Mouse (Mus musculus) embryonic stem cell, embryonic (primary cell): ENCODE data around the gene Gon7.

Experiments used
- CTCF ChIA-PET, 4 experiments: fragments of 300-600 bp in 2 of 4; fragments of 350-600 bp in 2 of 4; sonication (Branson Sonifier 250); formaldehyde crosslinking; loops; one replicate each; lab custom pipeline; 2022; ENCODE audit warnings: inconsistent platforms in 2 of 4; lab: Charles Lee
- POLR2A ChIA-PET, 4 experiments: fragments of 300-600 bp in 2 of 4; fragments of 350-600 bp in 2 of 4; sonication (Branson Sonifier 250); formaldehyde crosslinking; loops; one replicate each; lab custom pipeline; 2022; ENCODE audit warnings: antibody characterized with exemption in 4 of 4, inconsistent platforms in 1 of 4; lab: Charles Lee

Gene Gon7

DNA sequence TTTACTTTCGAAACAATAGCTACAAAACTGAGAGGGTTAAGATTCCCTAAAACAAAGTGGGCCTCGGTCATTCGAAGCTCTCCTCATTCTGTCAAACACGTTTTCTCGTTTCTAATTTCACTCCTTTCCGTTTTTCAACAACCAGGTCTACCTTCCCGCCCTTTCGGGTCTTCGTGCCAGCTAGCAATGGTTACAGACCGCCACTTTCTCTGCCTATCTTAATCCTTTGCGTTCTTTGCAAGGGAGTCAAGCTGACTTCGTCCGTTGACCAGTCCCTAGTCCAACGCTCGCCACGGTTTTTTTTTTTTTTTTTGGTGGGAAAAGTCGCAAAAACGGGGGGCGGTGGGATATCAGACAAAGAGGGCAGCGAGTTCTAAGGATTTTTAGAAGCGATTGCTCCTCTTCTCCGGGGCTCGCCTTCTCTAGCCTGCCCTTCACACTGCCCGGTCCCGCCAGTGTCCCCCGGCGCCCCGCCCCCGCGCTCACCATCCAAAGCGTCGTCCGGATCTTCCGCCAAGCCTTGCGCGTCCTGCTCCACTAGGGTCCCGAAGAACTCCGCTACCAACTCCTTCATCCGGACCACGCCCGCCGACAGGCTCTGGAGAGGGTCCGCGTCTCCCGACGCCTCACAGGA lies 431 bp downstream of the Gon7 start:
- ChIA-PET CTCF (interaction anchor here (0.5 to 1.9 kb wide), 15 partner anchors 12 to 458 kb away, joined by 3 to 9 read pairs (median 4); partner anchors contain the start of genes Golga5 (in 1 of the 4), Moap1 (in 1 of the 4) and Tmem251 (in 1 of the 4)), POLR2A (interaction anchor here (0.6 to 5.5 kb wide), 46 partner anchors 9 to 669 kb away, joined by 3 to 52 read pairs (median 4); partner anchors contain the start of genes Moap1 (in 4 of the 4), Tmem251 (in 4 of the 4), Golga5 (in 2 of the 4) and Ddx24 (in 1 of the 4))

GRCm38 (mm10) chr12:102756304-102756703 lies 1.3 kb downstream of the Gon7 start:
- POLR2A ChIA-PET, result interaction anchor here (0.6 to 5.5 kb wide), 22 partner anchors 9 to 1983 kb away, joined by 3 to 52 read pairs (median 6); partner anchors contain the start of genes Moap1 (in 4 of the 4) and Tmem251 (in 4 of the 4)
- CTCF ChIA-PET, result interaction anchor here in 2 of 4 experiments (1.2 to 1.7 kb wide), 2 partner anchors 13 to 22 kb away, joined by 5 to 7 read pairs; partner anchors contain the start of genes Moap1 (in 1 of the 2) and Tmem251 (in 1 of the 2)

DNA sequence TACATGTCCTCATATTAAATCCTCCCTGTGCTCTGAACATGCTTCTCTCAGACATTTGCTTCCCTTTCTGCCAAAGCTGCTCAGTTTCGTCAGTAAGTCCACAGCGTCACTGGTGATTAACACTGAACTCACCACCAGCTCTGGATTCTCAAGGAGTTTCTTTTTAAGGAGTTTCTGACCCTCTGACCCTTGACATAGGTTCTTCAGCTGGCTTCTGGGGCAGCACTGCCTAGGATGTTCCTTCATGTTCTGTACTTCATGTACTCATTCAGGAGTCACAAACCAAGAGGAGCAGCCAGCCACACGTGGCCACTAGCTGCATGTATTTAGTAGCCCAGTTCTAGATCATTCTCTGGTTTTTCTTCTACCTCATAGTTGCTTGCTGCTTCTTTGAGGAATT lies 9.3 kb downstream of the Gon7 start:
- CTCF ChIA-PET, result interaction anchor here in 2 of 4 experiments (0.6 to 1.1 kb wide), 2 partner anchors 8 to 248 kb away, joined by 3 read pairs; no protein-coding TSS in a partner anchor
- POLR2A ChIA-PET, result interaction anchor here in 2 of 4 experiments (0.6 to 3.6 kb wide), 8 partner anchors 8 to 422 kb away, joined by 3 to 29 read pairs (median 4); partner anchors contain the start of genes Gm28051 (in 2 of the 2), Gon7 (in 2 of the 2), Ubr7 (in 2 of the 2) and Gm20604 (in 1 of the 2)

DNA sequence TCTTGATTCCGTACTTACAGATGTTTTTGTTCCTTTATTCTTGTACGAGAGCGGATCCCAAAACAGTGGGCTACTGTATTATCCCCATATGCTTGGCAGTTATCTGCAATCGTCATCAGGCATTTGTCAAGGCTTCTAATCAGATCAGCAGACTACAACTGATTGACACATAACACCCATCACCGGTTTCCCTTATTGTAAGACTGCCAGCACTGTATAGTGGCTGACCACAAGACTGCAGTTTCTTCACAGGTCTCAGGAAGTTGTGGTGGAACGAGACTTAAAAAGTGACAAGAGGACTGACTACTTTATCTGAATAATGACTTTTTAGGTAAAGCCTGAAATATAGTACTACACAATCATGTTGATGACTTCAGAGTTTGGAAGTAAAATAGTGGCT lies 12.8 kb downstream of the Gon7 start:
- ChIA-PET CTCF (interaction anchor here in 1 of 4 experiments (1.1 to 1.7 kb wide), 2 partner anchors 220 to 245 kb away, joined by 3 to 6 read pairs; no protein-coding TSS in a partner anchor), POLR2A (interaction anchor here in 3 of 4 experiments (1.2 to 4.1 kb wide), 15 partner anchors 10 to 787 kb away, joined by 3 to 60 read pairs (median 7); partner anchors contain the start of genes Gm20604 (in 2 of the 3), Gm28051 (in 2 of the 3), Gon7 (in 2 of the 3) and Ubr7 (in 2 of the 3))

DNA sequence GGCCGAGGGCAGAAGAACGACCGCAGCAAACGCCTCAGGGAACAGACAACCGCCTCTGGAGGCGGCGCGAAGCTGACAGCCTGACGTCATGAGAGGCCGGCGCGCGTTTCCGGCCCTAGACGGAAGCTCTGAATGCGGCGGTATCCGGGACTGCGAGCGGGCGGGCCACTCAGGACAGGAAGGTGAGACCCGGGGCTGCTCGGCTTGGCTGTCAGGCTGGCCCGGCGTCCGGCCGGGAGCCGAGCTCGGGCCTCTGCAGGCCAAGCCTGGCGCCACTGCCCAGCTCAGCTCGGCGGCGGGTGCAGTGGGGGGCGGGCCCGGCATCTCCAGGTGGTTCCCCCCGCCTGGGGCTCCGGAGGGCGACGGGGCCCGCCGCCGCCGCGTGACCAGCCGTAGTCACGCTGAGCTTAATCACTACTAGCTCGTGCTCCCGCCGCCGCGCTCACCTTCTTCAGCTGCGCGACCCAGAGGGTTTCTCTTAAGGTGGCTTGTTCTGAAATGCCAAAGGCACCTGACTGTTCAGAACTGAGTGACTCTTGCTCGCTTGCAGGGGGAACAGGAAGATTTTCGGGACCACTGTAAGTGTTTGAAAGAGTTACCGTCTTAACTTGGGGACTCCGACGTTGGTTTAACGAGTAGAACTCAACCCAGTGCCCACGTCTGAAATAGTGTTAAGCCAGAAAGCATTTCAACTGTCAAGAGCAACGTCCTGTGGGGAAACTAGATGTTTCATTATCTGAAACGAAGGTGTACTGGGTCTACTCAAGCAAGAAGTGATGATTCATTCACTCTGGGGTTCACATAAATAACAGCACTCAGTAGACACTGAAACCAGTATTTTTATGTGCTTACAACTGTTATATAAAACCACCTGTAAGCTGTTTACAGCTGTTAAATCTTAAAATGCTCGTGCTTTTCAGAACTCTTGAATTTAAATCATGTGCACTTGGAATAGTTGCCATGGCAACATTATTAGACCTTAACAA lies 13.7 kb downstream of the Gon7 start, which contains the start of the genes Moap1 and Tmem251:
TSS of gene Moap1 (minus strand) at position 73 of the 986 bp plus-strand sequence.
TSS of gene Tmem251 (plus strand) at position 174 of the 986 bp plus-strand sequence.
- POLR2A ChIA-PET, result interaction anchor here (0.5 to 4.1 kb wide), 78 partner anchors 8 to 828 kb away, joined by 3 to 60 read pairs (median 4); partner anchors contain the start of genes Gm20604 (in 3 of the 4), Gm28051 (in 3 of the 4), Gon7 (in 3 of the 4) and Ubr7 (in 3 of the 4)
- CTCF ChIA-PET, result interaction anchor here in 3 of 4 experiments (0.6 to 1.7 kb wide), 17 partner anchors 8 to 275 kb away, joined by 3 to 7 read pairs (median 3); partner anchors contain the start of genes Itpk1 (in 2 of the 3), Gm28051 (in 1 of the 3), Golga5 (in 1 of the 3) and Gon7 (in 1 of the 3)

DNA sequence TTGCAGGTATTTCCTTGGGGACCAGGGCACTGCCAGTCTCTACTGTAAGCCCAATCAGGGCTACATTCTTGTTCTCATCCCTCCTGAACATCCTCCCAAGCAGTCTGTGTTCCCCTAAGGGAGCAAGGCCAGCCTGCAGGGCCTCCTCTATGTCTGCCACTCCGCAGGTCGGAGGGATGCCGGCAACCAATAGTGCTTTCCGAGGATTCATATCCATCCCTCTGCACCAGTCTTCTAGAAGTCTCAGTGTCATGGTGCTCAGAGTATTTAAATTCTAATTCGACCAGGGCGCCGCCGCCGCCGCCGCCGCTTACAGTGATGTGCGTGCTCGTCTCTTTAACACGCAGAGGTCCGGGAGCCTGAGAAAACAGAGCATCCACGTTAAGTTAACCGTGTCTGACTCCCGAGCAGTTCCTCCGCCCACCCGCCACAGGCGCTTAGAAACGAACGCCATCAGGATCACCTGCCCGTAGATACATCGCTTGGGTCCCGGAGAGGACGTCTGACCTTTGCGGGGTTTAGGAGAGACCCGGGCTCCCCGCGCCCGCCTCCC lies 14.5 kb downstream of the Gon7 start:
- CTCF ChIA-PET, result interaction anchor here in 3 of 4 experiments (0.7 to 1.7 kb wide), 12 partner anchors 12 to 274 kb away, joined by 3 to 7 read pairs (median 4); partner anchors contain the start of genes Itpk1 (in 2 of the 3), Gm28051 (in 1 of the 3), Golga5 (in 1 of the 3) and Gon7 (in 1 of the 3)
- POLR2A ChIA-PET, result interaction anchor here (0.6 to 4.8 kb wide), 71 partner anchors 8 to 789 kb away, joined by 3 to 60 read pairs (median 5); partner anchors contain the start of genes Gm20604 (in 3 of the 4), Gm28051 (in 3 of the 4), Gon7 (in 3 of the 4) and Ubr7 (in 3 of the 4)

DNA sequence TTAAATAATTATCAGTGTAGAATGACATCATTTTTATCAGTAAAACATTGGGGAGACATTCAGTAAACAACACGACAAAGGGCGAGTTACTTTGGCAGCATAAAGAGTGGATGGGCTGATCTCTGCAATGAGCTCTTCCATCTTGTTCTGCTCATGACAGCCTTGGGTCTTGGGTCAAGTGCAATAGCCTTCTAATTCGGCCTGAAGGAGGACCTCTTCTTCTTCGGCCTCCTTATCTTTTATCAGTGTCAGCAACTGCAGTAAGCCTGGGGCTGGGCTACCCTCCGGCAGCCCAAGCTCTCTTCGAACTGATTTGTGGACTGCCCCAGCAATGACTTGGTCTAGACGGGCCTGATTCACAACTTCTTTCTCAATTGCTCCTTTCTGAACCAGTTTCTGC lies 15.5 kb downstream of the Gon7 start:
- POLR2A ChIA-PET, result interaction anchor here in 2 of 4 experiments (0.7 to 4.8 kb wide), 6 partner anchors 12 to 39 kb away, joined by 3 to 38 read pairs (median 3); no protein-coding TSS in a partner anchor
- CTCF ChIA-PET, result interaction anchor here in 1 of 4 experiments (0.6 kb wide), 1 partner anchor 30 kb away, joined by 3 read pairs; no protein-coding TSS in a partner anchor

GRCm38 (mm10) chr12:102740285-102740684 lies 17.3 kb downstream of the Gon7 start:
- CTCF ChIA-PET, result interaction anchor here (0.6 to 1.8 kb wide), 32 partner anchors 8 to 1813 kb away, joined by 3 to 12 read pairs (median 3); partner anchors contain the start of genes Gm28051 (in 2 of the 4), Golga5 (in 2 of the 4), Gon7 (in 2 of the 4) and Ubr7 (in 2 of the 4)
- POLR2A ChIA-PET, result interaction anchor here in 3 of 4 experiments (0.7 to 32.5 kb wide), 14 partner anchors 8 to 765 kb away, joined by 3 to 1125 read pairs (median 4); partner anchors contain the start of genes Cpsf2 (in 1 of the 3), Gm20604 (in 1 of the 3), Gm28051 (in 1 of the 3) and Gon7 (in 1 of the 3)

DNA sequence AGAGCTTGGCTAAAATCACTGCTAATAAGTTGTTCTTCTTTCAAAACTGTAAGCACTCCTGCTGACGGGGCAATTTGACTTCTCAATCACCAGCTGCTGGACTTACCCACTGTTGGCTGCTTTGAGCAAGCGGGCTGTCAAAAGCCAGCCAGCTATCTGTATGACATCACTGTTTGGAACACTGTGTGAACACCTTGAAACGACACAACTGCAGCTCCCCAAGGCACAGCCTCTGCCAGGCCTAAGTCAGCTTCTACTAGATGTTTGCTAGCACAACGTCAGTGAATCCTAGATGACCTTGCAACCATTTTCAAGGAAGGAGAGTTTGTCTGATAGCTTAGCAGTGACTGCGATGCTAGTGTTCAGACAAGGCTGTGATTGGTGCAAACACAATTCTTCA lies 18.5 kb downstream of the Gon7 start:
- CTCF ChIA-PET, result interaction anchor here (0.6 to 1.8 kb wide), 8 partner anchors 18 to 278 kb away, joined by 3 to 7 read pairs (median 3); partner anchors contain the start of genes Gm28051 (in 1 of the 4), Gon7 (in 1 of the 4) and Ubr7 (in 1 of the 4)

DNA sequence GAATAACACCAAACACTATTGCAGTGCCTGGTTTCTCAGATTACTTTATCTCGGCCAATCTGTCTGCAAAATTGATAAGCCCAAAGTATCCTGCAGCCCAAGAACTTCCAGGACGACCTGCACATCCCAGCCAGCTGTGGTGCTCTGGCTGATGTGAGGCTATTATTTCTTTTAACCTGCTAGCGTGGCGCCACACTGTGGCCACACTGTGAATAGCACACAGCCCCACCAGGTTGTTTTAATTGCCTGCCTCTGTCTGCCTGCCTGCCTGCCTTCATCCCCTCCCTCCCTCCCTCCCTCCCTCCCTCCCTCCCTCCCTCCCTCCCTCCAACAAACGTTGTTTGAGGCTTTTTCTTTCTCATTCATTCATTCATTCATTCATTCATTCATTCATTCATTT lies 24.2 kb downstream of the Gon7 start:
- ChIA-PET POLR2A (interaction anchor here in 3 of 4 experiments (0.8 to 32.5 kb wide), 8 partner anchors 11 to 342 kb away, joined by 3 to 1125 read pairs (median 12); partner anchors contain the start of genes Itpk1 (in 2 of the 3), Moap1 (in 2 of the 3), Tmem251 (in 2 of the 3) and Lgmn (in 1 of the 3)), CTCF (interaction anchor here in 3 of 4 experiments (0.6 to 2.3 kb wide), 19 partner anchors 10 to 477 kb away, joined by 3 to 9 read pairs (median 4); partner anchors contain the start of gene Lgmn (in 1 of the 3))

More for the DNA sequence above, 18.5 kb downstream of the Gon7 start:
- POLR2A ChIA-PET, result interaction anchor here in 2 of 4 experiments (0.6 to 32.5 kb wide), 9 partner anchors 8 to 300 kb away, joined by 3 to 1125 read pairs (median 3); partner anchors contain the start of genes Itpk1 (in 1 of the 2) and Lgmn (in 1 of the 2)

GRCm38 (mm10) chr12:102730798-102731619 lies 26.6 kb downstream of the Gon7 start:
- CTCF ChIA-PET, result interaction anchor here in 3 of 4 experiments (0.6 to 2.6 kb wide), 14 partner anchors 9 to 262 kb away, joined by 3 to 8 read pairs (median 4); partner anchors contain the start of genes Golga5 (in 1 of the 3), Itpk1 (in 1 of the 3), Moap1 (in 1 of the 3) and Tmem251 (in 1 of the 3)
- POLR2A ChIA-PET, result interaction anchor here (0.6 to 32.5 kb wide), 31 partner anchors 9 to 596 kb away, joined by 3 to 1125 read pairs (median 6); partner anchors contain the start of genes Moap1 (in 4 of the 4), Tmem251 (in 4 of the 4), Gm28051 (in 2 of the 4) and Golga5 (in 2 of the 4)

- CTCF ChIA-PET, result interaction anchor here in 3 of 4 experiments (0.6 to 2.6 kb wide), 15 partner anchors 8 to 261 kb away, joined by 3 to 8 read pairs (median 4); partner anchors contain the start of genes Golga5 (in 1 of the 3), Itpk1 (in 1 of the 3), Moap1 (in 1 of the 3) and Tmem251 (in 1 of the 3)
- POLR2A ChIA-PET, result interaction anchor here (0.6 to 32.5 kb wide), 38 partner anchors 9 to 597 kb away, joined by 3 to 1125 read pairs (median 5); partner anchors contain the start of genes Moap1 (in 4 of the 4), Tmem251 (in 4 of the 4), Gm28051 (in 2 of the 4) and Golga5 (in 2 of the 4)
Observed at GRCm38 (mm10) chr12:102729855-102730797, 27.5 kb downstream of the Gon7 start.

- CTCF ChIA-PET, result interaction anchor here (0.6 to 2.0 kb wide), 9 partner anchors 9 to 226 kb away, joined by 3 to 17 read pairs (median 4); partner anchors contain the start of gene Itpk1 (in 1 of the 4)
Observed at GRCm38 (mm10) chr12:102725761-102726175, 31.8 kb downstream of the Gon7 start.

More at GRCm38 (mm10) chr12:102725761-102726175, 31.8 kb downstream of the Gon7 start:
- POLR2A ChIA-PET, result interaction anchor here in 3 of 4 experiments (0.8 to 32.5 kb wide), 21 partner anchors 11 to 286 kb away, joined by 3 to 1125 read pairs (median 4); partner anchors contain the start of genes Moap1 (in 3 of the 3), Tmem251 (in 3 of the 3), Gm28051 (in 2 of the 3) and Golga5 (in 2 of the 3)
